Mouse (Mus musculus) kidney, adult 8-10 months (tissue): Measurements from ENCODE around the gene Gm4737.
"Not testable (repeated sequence)": the region's sequence is repeated elsewhere in the genome, so short reads cannot be mapped to it uniquely, and the experiment has no call there.

Experiments
- DNase-seq, 2 experiments: peaks; one replicate each; pipeline ENCODE4 v3.0.0; 2022

Gm4737 gene

DNA sequence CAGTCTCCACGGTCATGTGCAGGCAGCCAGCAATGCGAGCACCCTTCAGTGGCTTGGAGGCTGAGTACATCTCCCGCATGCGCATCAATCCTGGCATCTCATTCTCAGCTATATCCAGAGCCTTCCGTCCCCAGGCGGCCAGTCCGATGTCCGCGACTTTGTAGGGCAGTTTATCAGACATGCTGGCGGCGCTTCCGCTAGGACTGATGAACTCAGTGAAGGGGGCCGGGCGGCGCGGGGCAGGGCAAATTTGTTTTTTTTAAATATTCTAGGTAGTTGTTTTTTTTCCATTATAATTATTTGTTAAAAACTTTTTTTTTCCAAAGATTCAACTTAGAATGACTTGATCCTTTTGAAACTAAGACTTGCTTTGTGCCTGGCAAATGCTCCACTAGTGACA is at the start of gene Gm4737:
Gm4737 (minus strand) TSS at position 246 of the 400 bp plus-strand sequence.
- DNase-seq: not testable (repeated sequence)

DNA sequence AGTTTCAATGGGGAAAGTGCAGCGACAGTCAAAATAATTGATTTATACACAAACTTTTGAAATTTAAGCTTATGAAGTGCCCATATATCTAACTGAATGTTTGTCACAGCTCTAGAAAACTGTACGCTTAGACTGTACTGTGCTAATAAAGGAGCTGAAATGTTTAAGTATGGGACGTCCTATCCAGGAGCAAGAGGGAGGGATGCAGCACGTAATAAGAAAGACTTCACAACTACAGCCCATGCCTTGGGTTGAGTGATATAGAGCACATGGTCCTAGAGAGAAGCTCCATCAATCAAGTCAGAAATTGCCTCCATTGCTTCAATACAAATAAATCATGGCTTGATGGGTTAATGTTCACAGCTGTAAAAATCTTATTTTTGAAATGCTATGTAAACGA is 40.9 kb upstream of the Gm4737 start:
- no peak for DNase-seq

DNA sequence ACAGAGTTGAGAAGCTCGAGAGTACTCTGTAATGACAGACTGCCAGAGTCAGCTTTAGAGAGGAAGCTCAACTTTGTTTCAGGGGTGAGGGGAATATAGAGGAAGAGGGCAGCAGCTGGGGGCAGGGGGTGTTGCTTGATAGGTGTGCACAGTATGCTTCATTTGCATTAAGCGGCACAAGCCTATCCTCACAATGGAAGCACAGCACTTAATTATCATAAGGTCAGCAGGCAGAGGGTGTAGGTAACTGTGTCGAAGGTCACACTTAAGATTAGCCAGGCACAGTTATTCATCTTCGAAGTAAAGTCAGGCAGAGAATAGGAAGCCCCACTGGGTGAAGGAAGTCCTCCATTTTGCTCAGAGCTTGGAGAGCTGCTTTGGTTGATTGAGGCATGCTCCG is 28.2 kb upstream of the Gm4737 start:
- no peak for DNase-seq

DNA sequence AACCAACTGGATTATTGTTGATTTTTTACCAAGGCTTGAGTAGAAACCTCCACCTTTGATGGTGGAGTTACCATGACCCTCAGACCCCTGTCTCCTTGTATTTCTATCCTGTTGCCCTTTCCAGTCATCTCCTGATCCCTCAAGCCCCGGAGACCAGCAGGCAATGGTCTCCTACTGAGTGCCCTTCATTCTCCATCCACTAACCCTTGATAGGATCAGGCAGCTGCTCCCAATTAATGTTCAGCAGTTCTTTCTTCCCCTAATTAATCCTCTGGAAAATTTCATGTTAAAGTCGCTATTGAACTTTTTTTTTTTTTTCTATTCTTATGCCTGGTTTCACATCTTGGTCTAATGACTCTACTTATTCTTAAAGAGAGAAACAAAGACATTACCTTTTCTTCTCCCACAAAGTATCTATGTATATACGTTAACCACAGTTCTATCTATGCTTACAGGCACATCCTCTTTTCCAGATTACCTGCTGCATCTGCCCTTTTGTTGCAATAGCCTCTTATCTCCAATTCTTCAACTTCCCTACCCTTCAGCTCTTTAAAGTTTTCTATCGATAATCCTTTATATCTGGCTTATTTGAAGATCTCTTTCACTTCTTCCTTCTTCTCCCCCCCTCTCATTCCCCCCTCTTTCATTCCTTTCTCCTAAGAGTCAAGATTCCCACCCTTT is 23.4 kb upstream of the Gm4737 start:
- DNase-seq: no peak

DNA sequence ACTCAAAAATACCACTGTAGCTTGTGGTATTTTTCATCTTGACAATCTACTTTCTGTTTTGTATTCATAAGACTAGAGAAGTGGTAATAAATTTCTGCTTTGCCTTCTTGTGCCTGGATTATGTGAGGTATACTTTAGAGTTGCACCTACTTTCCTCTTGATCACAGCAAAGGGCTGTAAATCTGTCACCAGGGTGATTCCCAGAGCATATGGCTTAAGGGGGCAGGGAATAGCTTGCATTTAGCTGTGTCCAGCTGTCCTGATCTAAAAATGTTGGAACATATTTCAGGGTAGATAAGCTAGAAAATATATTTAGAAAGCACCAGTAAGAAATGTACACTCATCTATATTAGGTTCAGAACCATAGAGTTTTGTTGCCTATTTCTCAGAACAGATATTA is 18.2 kb upstream of the Gm4737 start:
- no peak for DNase-seq

DNA sequence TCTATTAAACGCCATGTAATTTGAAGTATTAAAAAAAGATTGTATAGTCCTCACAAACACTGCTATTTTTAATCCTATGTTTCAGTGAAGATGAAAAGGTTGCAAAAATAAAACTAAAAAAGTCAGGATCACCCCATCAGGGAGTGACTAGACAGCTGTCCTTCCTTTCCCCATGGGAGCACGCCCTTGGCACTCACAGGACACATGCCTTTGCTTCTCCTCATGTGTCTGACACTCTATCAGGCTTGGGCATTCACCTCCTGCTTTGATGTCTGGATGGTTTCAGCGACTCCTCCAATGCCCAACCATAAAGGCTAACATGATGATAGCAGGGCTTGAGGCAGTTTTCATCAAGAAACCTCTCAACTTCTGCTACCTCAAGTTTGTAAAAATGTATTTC is 12.1 kb upstream of the Gm4737 start:
- DNase-seq: no peak

DNA sequence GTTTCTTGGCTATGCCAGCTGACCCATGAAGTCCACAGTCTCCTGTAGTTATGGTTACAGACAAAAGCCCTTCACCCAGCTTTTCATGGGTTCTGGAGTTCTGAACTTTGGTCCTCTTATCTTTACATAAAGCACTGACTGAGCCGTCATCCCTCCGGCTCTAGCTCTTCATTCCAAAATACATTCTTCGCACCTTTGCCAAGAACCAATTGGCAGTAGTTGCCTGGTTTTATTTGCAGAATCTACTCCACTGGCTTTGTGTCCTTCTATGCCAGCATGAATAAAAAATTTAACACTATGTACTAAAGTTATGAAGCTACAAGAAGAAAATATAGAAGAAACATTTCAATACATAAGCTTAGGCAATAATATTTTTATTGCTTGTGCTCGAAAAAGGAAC is 10.4 kb upstream of the Gm4737 start:
- DNase-seq: no peak

DNA sequence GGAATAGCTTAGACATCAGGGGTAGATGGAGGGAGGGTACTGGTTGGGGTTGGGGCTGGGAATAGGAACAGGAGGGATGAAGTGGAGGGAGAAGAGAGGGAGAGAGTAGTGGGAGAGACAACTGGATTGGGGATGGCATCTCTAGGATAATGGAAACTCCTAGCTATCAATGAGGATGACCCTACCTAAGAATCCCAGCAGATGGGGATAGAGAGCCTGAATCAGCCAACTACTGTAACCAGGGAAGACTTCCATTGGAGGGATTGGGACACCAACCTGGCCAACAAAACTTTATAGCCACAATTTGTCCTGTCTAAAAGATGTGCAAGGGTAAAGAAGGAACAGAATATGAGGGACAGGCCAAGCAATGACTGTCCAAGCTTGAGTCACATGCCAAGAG is 3.7 kb downstream of the Gm4737 start:
- DNase-seq: peak in 1 of 2 experiments; percentile 1

DNA sequence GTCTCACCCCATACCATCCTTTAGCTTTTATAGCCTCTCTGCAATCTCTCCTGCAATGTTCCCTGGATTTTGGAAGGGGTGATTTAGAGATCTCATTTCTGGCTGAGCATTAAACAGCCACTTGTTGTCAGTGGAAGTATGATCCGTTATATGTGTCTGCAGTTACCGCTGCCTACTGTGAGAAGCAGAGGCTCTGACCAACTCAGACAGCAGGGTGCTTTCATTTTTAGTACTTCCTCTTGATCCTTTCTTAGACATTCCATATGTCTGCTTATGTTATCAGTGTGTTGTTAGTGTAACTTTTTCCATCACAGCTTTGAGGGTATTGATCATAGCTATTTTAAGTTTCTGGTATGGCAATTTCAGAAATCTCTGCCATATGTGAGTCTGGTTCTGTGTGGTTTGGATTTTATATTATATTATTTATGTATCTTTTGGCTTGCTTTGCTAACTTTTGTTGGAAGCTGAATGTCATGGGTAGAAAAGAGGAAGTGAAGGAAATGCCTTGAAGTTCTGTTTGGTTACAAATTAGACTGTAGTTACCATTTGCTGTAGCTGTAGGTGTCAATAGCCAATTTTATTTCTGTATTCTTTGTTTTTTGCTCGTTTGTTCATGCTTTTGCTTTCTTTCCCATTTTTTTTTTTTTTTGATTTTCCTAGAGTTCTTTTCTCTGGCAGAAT is 6.1 kb downstream of the Gm4737 start:
- no peak for DNase-seq

DNA sequence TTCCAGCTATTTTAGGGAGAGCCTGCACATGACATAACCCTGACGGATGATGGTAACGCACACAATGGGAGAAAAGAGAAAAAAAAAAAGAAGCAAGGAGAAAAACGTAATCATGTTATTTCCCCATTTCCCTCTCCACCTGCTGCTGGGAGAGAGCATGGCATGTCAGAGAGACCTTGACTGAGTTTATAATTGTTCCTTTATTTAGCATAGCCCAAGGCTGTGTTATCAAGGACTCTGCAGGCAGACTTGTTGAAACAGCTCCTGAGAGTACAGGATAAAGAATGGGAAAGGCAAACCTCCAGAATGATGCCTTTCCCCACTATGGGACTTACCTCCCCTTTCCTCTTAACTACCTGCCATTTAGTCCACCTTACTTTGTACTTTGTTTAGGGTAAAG is 7.9 kb downstream of the Gm4737 start:
- no peak for DNase-seq

DNA sequence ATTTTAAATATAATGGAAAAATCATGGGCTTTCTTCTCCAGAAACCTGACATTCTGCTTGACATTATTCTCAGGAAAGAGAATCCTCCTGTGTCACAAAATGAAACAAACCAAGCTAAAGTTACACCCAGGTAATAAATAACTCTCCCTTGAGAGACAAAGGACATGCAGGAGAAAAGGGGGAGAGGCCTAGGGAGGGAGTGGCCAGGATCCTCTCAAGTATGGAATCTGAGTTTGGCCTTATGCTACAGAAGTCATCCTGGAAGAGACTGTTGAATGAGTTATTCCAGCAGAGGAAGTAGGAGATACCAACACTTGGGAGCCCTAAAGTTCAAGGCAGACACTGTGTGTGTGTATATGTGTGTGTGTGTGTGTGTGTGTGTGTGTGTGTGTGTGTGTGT is 32.6 kb downstream of the Gm4737 start:
- no peak for DNase-seq

DNA sequence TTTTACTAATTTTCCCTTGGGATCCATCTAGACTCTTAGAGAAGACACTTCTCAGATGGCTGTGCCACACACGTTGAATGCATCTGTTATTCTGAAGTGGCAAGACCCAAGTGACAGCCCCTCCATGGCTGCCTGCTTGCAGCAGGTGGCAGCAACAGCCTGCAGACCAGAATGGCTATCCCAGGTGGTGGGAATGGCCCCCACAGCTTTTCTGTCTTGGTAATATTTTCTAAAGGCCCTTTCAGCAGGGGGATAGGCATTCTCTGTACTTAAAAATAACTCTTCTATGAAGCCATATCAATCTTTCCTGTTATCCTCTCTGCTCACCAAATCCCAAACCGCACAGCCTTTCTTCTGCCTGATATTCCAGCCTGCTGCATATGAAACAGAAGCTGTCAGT is 33.5 kb downstream of the Gm4737 start:
- no peak for DNase-seq

DNA sequence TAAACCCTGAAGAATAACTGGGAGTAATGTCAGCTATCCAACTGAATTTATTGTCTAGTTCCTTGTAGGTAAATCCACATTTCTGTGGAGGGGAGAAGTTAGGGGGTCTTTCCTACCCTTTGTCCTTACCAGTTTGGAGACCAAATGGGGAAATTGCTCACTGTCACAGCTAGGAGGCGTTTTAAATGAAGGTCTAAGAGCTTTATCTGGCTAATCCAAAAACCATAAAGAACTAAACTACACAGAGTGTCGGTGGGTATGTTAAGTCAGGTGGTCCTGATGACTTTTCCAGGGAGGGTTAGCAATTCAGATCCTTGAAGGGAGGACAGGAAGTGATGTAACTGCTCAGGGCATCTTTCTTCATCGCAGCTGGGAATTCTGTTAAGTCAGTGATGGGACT is 34.3 kb downstream of the Gm4737 start:
- no peak for DNase-seq

DNA sequence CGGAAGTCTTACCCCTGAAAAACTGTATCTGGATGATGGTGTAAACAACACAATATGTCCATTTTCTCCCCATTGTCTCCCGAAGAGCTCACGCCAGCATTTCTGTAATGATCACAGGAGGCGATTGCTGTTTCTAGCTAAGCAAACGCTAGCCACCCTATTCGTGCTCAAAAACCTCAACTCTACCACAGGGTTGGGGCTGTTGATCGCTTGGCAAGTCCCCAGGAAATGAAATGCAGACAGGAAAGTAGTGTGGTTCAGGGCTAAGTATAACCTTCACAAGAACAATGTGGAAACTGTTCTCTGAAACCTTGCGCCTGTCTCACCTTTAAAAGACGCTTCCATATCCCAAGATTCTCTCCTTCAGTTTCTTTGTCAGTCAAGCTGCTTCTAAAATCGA is 34.9 kb downstream of the Gm4737 start, which contains the start of gene Cd96:
Cd96 (minus strand) TSS at position 232 of the 400 bp plus-strand sequence.
- no peak for DNase-seq

DNA sequence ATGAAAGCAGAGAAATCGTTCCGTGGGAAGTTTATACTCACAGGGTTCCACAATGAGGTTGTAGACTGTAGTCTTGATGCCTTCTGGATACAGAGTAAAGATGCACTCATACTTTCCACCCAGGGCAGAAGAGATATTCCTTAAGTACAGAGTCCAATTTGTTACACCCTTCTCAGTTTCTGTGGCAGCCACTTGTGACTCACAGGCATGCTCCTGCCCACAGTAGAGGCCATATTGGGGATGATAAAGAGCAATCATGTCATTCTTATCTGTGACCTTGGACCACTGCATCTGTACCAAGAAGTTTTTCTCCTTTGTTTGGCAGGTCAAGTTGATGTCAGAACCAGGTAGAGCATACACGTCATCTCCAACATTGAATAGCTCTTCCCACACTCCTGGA is 37.2 kb downstream of the Gm4737 start:
- no peak for DNase-seq

DNA sequence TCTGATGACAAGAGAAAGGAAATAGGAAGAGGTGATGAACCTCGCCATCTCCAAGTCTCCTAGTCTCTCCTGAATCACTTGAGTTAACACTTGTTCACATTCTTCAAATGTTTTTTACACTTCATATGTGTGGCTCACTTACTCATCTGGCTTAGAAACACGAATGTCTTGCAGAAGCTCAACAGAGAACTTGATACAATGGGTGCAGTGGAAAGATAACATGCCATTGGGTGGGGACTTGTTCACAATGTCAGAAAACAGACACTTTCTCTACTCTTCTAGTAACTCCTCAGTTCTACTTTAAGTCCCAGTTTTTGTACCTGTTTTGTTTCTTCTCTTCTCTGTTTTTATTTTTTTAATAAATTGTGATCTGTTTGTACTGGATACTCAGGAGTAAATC is 40.1 kb downstream of the Gm4737 start:
- no peak for DNase-seq

DNA sequence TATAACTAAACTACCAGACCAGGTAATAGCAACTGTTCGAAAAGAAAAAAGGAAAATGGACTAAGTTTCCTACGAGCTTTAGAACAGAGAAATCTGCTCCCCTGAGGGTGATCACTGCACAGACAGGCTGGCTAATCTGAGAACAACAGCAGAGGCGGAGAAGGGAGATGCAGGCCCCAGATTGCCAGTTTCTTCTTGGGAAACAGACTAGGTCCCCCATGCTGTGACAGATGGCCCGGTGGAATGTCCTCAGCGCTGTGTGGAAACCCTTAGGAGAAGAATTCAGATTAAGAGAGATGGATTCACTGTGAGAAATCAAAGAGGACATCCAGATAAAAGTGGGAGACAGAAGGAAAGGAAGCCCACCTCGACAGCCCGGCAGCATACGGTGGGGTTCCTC is 45.3 kb downstream of the Gm4737 start:
- DNase-seq: no peak

DNA sequence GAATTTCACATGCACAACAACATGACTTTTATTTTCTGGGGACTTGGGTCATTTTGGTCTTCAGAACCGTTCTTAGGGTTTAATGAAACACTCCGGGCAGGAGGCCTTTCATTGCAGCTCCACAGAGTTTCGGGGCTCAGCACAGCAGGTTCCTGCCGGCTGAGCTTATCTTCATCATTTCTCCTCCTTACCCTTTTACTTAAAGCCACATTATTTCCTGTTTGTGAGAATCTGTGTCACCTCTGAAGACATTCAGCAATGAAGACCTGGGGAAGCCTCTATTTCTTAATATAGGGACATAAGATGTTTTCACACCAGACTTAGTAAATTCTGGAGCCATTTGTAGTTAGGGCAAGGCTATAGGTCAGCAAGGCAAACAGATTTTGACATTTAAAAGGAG is 47.4 kb downstream of the Gm4737 start:
- DNase-seq: no peak

DNA sequence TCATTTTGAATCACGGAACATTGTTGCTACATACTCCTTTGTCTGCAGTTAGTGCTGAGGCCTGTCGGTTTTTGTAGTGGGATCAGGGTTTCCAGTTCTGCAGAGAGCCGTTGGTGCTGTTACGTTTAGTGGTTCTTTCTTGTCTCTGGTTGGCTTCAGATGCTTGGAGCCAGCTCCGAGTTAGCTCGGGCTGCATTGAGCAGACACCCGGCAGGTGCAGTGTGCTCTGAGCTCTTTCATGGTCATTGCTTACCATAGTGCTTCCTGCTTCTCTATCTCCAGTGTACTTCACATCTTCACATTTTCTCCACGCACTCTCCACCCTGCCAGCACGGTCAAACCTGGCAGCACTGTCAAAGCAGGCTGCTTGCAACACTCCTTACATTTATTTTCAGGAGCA is 50.4 kb downstream of the Gm4737 start:
- DNase-seq: no peak
